Mouse (Mus musculus): ENCODE data around the gene Ptcd3. TPM values are rescaled to one million over a fixed set of nuclear protein-coding genes. Genes with fewer than 3 reads are reported as not detected.
"Not testable (repeated sequence)": the region's sequence is repeated elsewhere in the genome, so short reads cannot be mapped to it uniquely, and the experiment has no call there.

The Ptcd3 gene
- total and polyA plus RNA-seq, 2 experiments from 2014 or later: 84.8 to 95.6 TPM

GRCm38 (mm10) chr6:71868809-71869208 is 39.7 kb downstream of the Ptcd3 start:
- DNase-seq (ENCODE audit: low spot score): no peak
- Histone ChIP-seq H3K9ac (replicated peaks; ENCODE audit: low read depth, low read length) (no peak overlapping the region), H3K4me1 (ENCODE audit: control insufficient read depth, insufficient read depth) (no peaks in the 10 kb centered on the region), H3K4me3 (ENCODE audit: low read depth, low read length) (no peak overlapping the region), H3K27me3 (ENCODE audit: control insufficient read depth, insufficient read depth, low read length) (no peaks in the 10 kb centered on the region), H3K27ac (ENCODE audit: low read depth) (no peak overlapping the region), H3K9me3 (replicated peaks; ENCODE audit: control insufficient read depth, low read length) (no peaks in the 10 kb centered on the region), H3K36me3 (replicated peaks; ENCODE audit: control insufficient read depth, insufficient read depth, low read length) (peaks cover 88% of the 10 kb centered on the region), H3K4me2 (ENCODE audit: low read depth, low read length) (no peak overlapping the region)
- WGBS: 93% methylated on average over 1 of the region's 1 CpGs
- TF ChIP-seq CTCF (IDR thresholded peaks at IDR 0.05; ENCODE audit: low read depth) (peak; percentile 23), EP300 (IDR thresholded peaks at IDR 0.05; ENCODE audit: low read depth) (no peak)
- ATAC-seq (ENCODE audit: insufficient read depth, low read depth): no peak

DNA sequence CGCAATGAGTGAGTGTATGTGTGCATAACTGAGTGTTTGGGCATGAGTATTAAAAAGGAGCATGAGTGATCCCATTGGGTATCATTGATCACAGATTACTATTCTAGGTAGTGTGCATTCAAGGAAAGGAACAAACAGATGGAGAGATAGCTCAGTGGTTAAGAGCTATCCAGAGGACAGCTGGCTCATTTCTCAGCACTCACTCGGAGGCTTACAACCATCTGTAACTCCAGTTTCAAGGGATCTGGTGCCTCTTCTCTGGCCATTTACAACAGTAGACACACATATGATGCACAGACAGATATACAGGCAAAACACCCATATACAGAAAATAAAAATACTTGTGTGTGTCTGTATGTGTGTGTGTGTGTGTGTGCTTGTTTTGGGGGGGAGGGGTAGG is 40.8 kb downstream of the Ptcd3 start:
- DNase-seq (ENCODE audit: low spot score) (no peak), ATAC-seq (ENCODE audit: insufficient read depth, low read depth) (no peak)
- H3K9me3 ChIP-seq (replicated peaks; ENCODE audit: control insufficient read depth, low read length): no peaks in the 10 kb centered on the region
- no peak overlapping the region for H3K4me2 ChIP-seq (ENCODE audit: low read depth, low read length)
- H3K4me3 ChIP-seq (ENCODE audit: low read depth, low read length): no peak overlapping the region
- no peak overlapping the region for H3K27ac ChIP-seq (ENCODE audit: low read depth)
- H3K9ac ChIP-seq (replicated peaks; ENCODE audit: low read depth, low read length): no peak overlapping the region
- H3K27me3 ChIP-seq (ENCODE audit: control insufficient read depth, insufficient read depth, low read length): no peaks in the 10 kb centered on the region
- TF ChIP-seq EP300 (IDR thresholded peaks at IDR 0.05; ENCODE audit: low read depth): no peak
- TF ChIP-seq CTCF (IDR thresholded peaks at IDR 0.05; ENCODE audit: low read depth): no peak
- 81% methylated on average over 2 of the region's 2 CpGs for WGBS
- H3K4me1 ChIP-seq (ENCODE audit: control insufficient read depth, insufficient read depth): no peaks in the 10 kb centered on the region
- peaks cover 88% of the 10 kb centered on the region for H3K36me3 ChIP-seq (replicated peaks; ENCODE audit: control insufficient read depth, insufficient read depth, low read length)

- peaks cover 44% of the 10 kb centered on the region for H3K36me3 ChIP-seq (replicated peaks; ENCODE audit: control insufficient read depth, insufficient read depth, low read length)
- not testable (repeated sequence) for H3K4me2 ChIP-seq (ENCODE audit: low read depth, low read length); H3K27ac ChIP-seq (ENCODE audit: low read depth); H3K4me3 ChIP-seq (ENCODE audit: low read depth, low read length); ATAC-seq (ENCODE audit: insufficient read depth, low read depth); H3K9me3 ChIP-seq (replicated peaks; ENCODE audit: control insufficient read depth, low read length); H3K27me3 ChIP-seq (ENCODE audit: control insufficient read depth, insufficient read depth, low read length); H3K4me1 ChIP-seq (ENCODE audit: control insufficient read depth, insufficient read depth); H3K9ac ChIP-seq (replicated peaks; ENCODE audit: low read depth, low read length); DNase-seq (ENCODE audit: low spot score)
- 97% methylated on average over 6 of the region's 6 CpGs for WGBS
Measured at GRCm38 (mm10) chr6:71846906-71847305, 61.6 kb downstream of the Ptcd3 start.

- DNase-seq (ENCODE audit: low spot score): no peak
- Histone ChIP-seq H3K9ac (replicated peaks; ENCODE audit: low read depth, low read length) (no peak overlapping the region), H3K4me3 (ENCODE audit: low read depth, low read length) (no peak overlapping the region), H3K4me2 (ENCODE audit: low read depth, low read length) (no peak overlapping the region), H3K27ac (ENCODE audit: low read depth) (no peak overlapping the region), H3K9me3 (replicated peaks; ENCODE audit: control insufficient read depth, low read length) (no peaks in the 10 kb centered on the region), H3K27me3 (ENCODE audit: control insufficient read depth, insufficient read depth, low read length) (no peaks in the 10 kb centered on the region), H3K4me1 (ENCODE audit: control insufficient read depth, insufficient read depth) (no peaks in the 10 kb centered on the region), H3K36me3 (replicated peaks; ENCODE audit: control insufficient read depth, insufficient read depth, low read length) (peaks cover 16% of the 10 kb centered on the region; the same call in 1 of the 2 replicates)
- TF ChIP-seq CTCF (IDR thresholded peaks at IDR 0.05; ENCODE audit: low read depth): no peak
- ATAC-seq (ENCODE audit: insufficient read depth, low read depth): no peak
- 95% methylated on average over 1 of the region's 1 CpGs for WGBS
Measured at GRCm38 (mm10) chr6:71840597-71841290, 67.8 kb downstream of the Ptcd3 start.

- Histone ChIP-seq H3K9me3 (replicated peaks; ENCODE audit: control insufficient read depth, low read length) (no peaks in the 10 kb centered on the region), H3K4me1 (ENCODE audit: control insufficient read depth, insufficient read depth) (no peaks in the 10 kb centered on the region), H3K9ac (replicated peaks; ENCODE audit: low read depth, low read length) (no peak overlapping the region), H3K4me2 (ENCODE audit: low read depth, low read length) (no peak overlapping the region), H3K4me3 (ENCODE audit: low read depth, low read length) (no peak overlapping the region), H3K27ac (ENCODE audit: low read depth) (no peak overlapping the region), H3K36me3 (replicated peaks; ENCODE audit: control insufficient read depth, insufficient read depth, low read length) (0 out of 2 replicates have a peak, but pooled peaks cover 8% of the 10 kb centered on the region), H3K27me3 (ENCODE audit: control insufficient read depth, insufficient read depth, low read length) (no peaks in the 10 kb centered on the region)
- DNase-seq (ENCODE audit: low spot score) (no peak), ATAC-seq (ENCODE audit: insufficient read depth, low read depth) (no peak)
- TF ChIP-seq CTCF (IDR thresholded peaks at IDR 0.05; ENCODE audit: low read depth): no peak
- TF ChIP-seq EP300 (IDR thresholded peaks at IDR 0.05; ENCODE audit: low read depth): no peak
Measured at GRCm38 (mm10) chr6:71839815-71840214, 68.7 kb downstream of the Ptcd3 start.

DNA sequence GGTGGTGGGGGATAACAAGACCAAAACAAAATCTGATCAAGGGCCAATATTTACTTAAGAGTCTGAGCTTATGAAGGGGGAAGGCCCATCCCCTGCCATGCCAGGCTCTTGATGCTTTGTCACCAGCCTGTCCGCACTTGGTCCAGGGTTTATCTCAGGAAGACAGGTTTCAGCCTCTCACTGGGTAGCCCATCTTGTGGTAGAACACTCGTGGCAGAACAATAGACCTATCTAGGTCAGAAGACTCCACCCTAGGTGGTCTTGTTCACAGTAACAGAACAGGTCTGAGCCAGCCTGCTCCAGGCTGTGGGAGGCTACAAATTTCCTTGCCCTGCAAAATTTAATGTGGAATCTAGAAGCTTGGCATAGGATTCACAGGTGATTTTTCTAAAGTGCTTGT is 71.7 kb downstream of the Ptcd3 start:
- 50% methylated on average over 2 of the region's 2 CpGs for WGBS
- Histone ChIP-seq H3K27me3 (ENCODE audit: control insufficient read depth, insufficient read depth, low read length) (no peaks in the 10 kb centered on the region), H3K9me3 (replicated peaks; ENCODE audit: control insufficient read depth, low read length) (no peaks in the 10 kb centered on the region)

More for the DNA sequence above, 71.7 kb downstream of the Ptcd3 start:
- Histone ChIP-seq H3K4me3 (ENCODE audit: low read depth, low read length) (no peak overlapping the region), H3K36me3 (replicated peaks; ENCODE audit: control insufficient read depth, insufficient read depth, low read length) (0 out of 2 replicates have a peak, but pooled peaks cover 14% of the 10 kb centered on the region), H3K27ac (ENCODE audit: low read depth) (no peak overlapping the region), H3K9ac (replicated peaks; ENCODE audit: low read depth, low read length) (no peak overlapping the region), H3K4me1 (ENCODE audit: control insufficient read depth, insufficient read depth) (peaks cover 9% of the 10 kb centered on the region; the same call in 1 of the 2 replicates), H3K4me2 (ENCODE audit: low read depth, low read length) (no peak overlapping the region)
- DNase-seq (ENCODE audit: low spot score): no peak
- TF ChIP-seq CTCF (IDR thresholded peaks at IDR 0.05; ENCODE audit: low read depth): no peak
- TF ChIP-seq EP300 (IDR thresholded peaks at IDR 0.05; ENCODE audit: low read depth): no peak
- ATAC-seq (ENCODE audit: insufficient read depth, low read depth): no peak

Data from heart, postnatal 0 days (tissue).